Mouse (Mus musculus) inflammation-experienced regulatory T-cells, adult 16 weeks (primary cell): ENCODE results near the gene Plk5. TPM values are rescaled to one million over a fixed set of nuclear protein-coding genes. Genes with fewer than 3 reads are reported as not detected.

Experiments used
- polyA plus RNA-seq: library from polyadenylated mRNA; unstranded; fragments of 100-300 nt; shearing (Covaris generic); gene quantifications from one replicate; pipeline ENCODE4 v1.2.1, GENCODE M21; 2017

Gene Plk5
- not detected for polyA plus RNA-seq

GRCm38 (mm10) chr10:80356001-80356682 is at the start of gene Plk5:
TSS of gene Plk5 (plus strand) at chr10:80356459.

DNA sequence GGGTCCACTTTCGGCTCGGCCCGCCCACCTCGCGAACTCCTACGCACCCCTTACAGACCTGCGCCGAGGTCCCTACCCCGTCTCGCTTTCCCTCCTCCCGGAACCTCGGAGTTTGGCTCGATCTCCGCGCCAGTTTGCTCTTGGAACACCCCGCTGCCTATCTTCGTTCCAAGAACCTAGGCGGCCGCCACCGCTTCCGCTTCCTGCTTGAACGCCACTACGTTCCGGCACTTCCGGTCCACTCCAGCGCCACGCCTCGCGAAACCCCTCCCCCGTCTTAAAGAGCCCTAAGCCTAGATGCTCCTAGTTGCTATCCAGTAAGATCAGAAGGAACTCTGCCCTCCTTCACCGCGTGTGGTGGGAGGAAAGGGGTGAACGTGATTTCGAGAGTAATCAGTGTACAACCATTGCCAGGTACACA is 35.9 kb upstream of the Plk5 start, which contains the start of gene 2310011J03Rik:
Gene 2310011J03Rik (minus strand): TSS at position 198 of the 421 bp plus-strand sequence.

GRCm38 (mm10) chr10:80329273-80330081 is 26.8 kb upstream of the Plk5 start, which contains the start of the genes Pcsk4 and Reep6:
TSS of gene Pcsk4 (minus strand) at chr10:80329498.
TSS of gene Reep6 (plus strand) at chr10:80329953.

GRCm38 (mm10) chr10:80348244-80348781 is 7.9 kb upstream of the Plk5 start, which contains the start of gene Adamtsl5:
TSS of gene Adamtsl5 (minus strand) at chr10:80348412.

DNA sequence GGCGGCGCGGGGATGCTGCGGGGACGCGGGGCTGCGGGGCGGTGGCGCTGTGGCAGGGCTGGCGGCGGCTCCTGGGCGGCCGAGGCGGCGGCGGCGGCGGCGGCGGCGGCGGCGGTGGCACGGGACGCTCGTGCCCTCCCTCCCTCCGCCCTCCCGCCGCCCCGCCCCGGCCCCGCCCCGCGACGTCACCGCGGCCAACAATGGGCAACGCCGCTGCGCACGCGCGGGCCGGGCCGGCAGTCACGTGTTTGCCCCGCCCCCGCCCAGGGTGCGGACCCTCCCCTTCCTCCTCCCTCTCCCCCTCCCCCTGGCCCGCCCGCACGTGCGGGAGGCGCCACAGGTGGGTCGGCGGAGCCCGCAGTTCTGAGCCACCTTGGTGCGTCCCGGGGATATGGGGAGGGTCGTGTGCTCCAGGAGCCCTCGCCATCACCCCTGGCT is 31.3 kb downstream of the Plk5 start, which contains the start of gene Mex3d:
Gene Mex3d (minus strand): TSS at position 138 of the 438 bp plus-strand sequence.

GRCm38 (mm10) chr10:80399191-80399972 is 43.1 kb downstream of the Plk5 start, which contains the start of gene Mbd3:
TSS of gene Mbd3 (minus strand) at chr10:80399550.

GRCm38 (mm10) chr10:80406684-80407501 is 50.6 kb downstream of the Plk5 start, which contains the start of gene Uqcr11:
TSS of gene Uqcr11 (minus strand) at chr10:80406830.

Other genes starting within 250 kb of the Plk5 start
- gene Stk11, start 240.7 kb upstream of the Plk5 start, polyA plus RNA-seq, result 11.9 TPM
- gene Atp5d, start 217.8 kb upstream of the Plk5 start, polyA plus RNA-seq, result 434 TPM
- 2.9 TPM for gene Cbarp, start 215.6 kb upstream of the Plk5 start, polyA plus RNA-seq
- gene Midn, start 208.2 kb upstream of the Plk5 start, polyA plus RNA-seq, result 1.7 TPM
- 199 TPM for gene Cirbp, start 190.5 kb upstream of the Plk5 start, polyA plus RNA-seq
- gene 1600002K03Rik, start 183.5 kb upstream of the Plk5 start, polyA plus RNA-seq, result 21.6 TPM
- 0.22 TPM for gene Efna2, start 177.0 kb upstream of the Plk5 start, polyA plus RNA-seq
- 145 TPM for gene Mum1, start 130.0 kb upstream of the Plk5 start, polyA plus RNA-seq
- 305 TPM for gene Ndufs7, start 107.3 kb upstream of the Plk5 start, polyA plus RNA-seq
- 1.6 TPM for gene Gamt, start 95.4 kb upstream of the Plk5 start, polyA plus RNA-seq
- 53.8 TPM for gene Dazap1, start 95.0 kb upstream of the Plk5 start, polyA plus RNA-seq
- gene Rps15, start 64.0 kb upstream of the Plk5 start, polyA plus RNA-seq, result 794 TPM
- gene Apc2, start 60.5 kb upstream of the Plk5 start, polyA plus RNA-seq, result 0.40 TPM
- gene 2310011J03Rik, start 35.9 kb upstream of the Plk5 start, polyA plus RNA-seq, result 87.1 TPM
- gene Pcsk4, start 27.0 kb upstream of the Plk5 start, polyA plus RNA-seq, result 26.3 TPM
- gene Reep6, start 26.5 kb upstream of the Plk5 start, polyA plus RNA-seq, result not detected
- not detected for gene Adamtsl5, start 8.0 kb upstream of the Plk5 start, polyA plus RNA-seq
- gene Mex3d, start 31.2 kb downstream of the Plk5 start, polyA plus RNA-seq, result 0.29 TPM
- 34.4 TPM for gene Mbd3, start 43.1 kb downstream of the Plk5 start, polyA plus RNA-seq
- gene Uqcr11, start 50.4 kb downstream of the Plk5 start, polyA plus RNA-seq, result 258 TPM
- gene Tcf3, start 77.2 kb downstream of the Plk5 start, polyA plus RNA-seq, result 31.6 TPM
- gene Onecut3, start 138.4 kb downstream of the Plk5 start, polyA plus RNA-seq, result not detected
- not detected for gene Atp8b3, start 182.7 kb downstream of the Plk5 start, polyA plus RNA-seq
- gene Rexo1, start 205.1 kb downstream of the Plk5 start, polyA plus RNA-seq, result 59.7 TPM
- 1.1 TPM for gene Klf16, start 220.9 kb downstream of the Plk5 start, polyA plus RNA-seq
- gene Abhd17a, start 233.9 kb downstream of the Plk5 start, polyA plus RNA-seq, result 36.0 TPM
- 136 TPM for gene Scamp4, start 246.4 kb downstream of the Plk5 start, polyA plus RNA-seq
- 6.4 TPM for gene Adat3, start 246.4 kb downstream of the Plk5 start, polyA plus RNA-seq
- gene Gm49322, start 249.6 kb downstream of the Plk5 start, polyA plus RNA-seq, result 10.5 TPM